Mouse (Mus musculus): ENCODE data around the gene Tsc22d2. TPM values are rescaled to one million over a fixed set of nuclear protein-coding genes. Genes with fewer than 3 reads are reported as not detected.
"Not testable (repeated sequence)": the region's sequence is repeated elsewhere in the genome, so short reads cannot be mapped to it uniquely, and the experiment has no call there.

Gene Tsc22d2
- total RNA-seq, 1 experiment from 2014 or later: 20.0 TPM

DNA sequence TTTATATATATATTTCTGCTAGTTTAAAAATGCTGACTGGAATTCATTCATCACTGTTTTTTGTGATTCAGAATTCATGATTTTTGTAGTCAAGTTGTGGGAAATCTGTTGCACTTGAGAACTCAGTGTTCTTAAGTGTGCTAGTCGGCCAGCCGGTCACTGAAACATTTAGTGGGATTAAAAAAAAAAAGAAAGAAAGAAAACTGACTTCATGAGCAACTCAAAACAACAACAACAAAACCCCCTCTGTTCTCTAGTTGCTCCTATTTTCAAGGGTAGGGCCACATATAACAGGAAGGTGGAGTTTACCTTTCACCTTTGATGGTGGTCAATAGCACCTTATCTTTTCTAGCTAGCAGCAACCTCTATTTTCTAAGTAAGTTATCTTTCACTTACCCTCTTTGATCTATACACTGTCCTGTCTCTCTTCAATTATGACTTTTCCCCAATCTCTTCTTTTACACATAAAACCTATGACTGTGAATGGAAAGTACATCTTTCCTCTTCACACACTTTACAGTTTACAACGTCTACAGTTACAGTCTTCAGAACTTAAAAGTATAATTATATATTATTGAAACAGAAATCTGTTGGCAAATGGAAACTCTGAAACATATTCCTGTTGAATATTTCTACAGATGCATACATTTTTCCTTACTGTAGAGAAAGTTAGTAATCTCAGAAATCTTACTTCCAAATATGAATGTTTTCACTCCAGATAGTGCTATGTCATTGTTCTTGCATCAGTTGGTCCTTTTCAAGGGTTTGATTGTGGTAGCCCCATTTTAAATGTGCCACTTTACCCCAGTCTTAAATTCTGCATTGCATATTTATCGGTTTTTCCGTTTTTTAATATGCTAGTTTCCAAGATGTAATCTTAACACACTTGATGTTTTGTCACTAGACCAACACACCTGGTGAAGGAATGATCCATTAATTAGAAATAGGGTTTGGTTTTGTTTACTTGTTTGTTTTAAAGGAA is 4.5 kb downstream of the Tsc22d2 start:
- ATAC-seq (replicated peaks; ENCODE audit: low read depth, poor library complexity, severe bottlenecking): no peak

DNA sequence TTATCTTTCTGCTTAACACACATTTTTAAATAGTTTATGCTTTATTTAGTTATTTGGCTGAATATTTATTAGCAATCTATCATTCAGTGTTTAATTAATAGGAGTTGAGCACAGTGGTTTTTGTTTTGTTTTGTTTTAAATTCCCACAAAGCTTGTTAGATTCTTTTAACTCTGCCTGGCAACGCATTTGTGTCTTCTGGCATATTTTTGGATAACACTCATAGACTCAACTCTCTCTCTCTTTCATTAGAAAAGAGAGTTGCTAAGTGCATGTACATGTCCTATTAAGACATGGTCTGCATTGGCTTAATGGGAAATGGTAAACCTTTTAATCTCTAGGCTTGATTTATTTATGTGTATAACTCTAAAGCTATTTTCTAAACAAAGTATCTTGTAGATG is 14.3 kb downstream of the Tsc22d2 start:
- no peak for ATAC-seq (replicated peaks; ENCODE audit: low read depth, poor library complexity, severe bottlenecking)

DNA sequence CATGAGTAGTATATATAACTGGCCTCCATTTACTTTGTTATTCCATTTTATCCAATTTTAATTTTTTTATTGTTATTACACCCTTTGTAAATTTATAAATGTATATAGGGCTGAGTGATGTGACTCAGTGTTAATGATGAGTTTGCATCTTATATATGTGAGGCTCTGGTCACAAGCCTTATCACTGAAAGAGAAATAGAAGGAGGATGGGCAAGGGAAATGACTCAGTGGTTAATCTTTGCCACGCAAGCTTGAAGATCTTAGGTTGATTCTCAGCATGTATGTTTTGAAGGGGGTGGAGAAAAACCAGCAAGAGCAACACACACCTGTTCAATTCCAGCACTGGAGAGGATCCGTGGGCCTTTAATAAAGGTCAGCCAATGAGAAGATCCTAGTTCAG is 19.9 kb downstream of the Tsc22d2 start:
- ATAC-seq (replicated peaks; ENCODE audit: low read depth, poor library complexity, severe bottlenecking): peak; percentile 29; the same call in 1 of the 2 replicates

DNA sequence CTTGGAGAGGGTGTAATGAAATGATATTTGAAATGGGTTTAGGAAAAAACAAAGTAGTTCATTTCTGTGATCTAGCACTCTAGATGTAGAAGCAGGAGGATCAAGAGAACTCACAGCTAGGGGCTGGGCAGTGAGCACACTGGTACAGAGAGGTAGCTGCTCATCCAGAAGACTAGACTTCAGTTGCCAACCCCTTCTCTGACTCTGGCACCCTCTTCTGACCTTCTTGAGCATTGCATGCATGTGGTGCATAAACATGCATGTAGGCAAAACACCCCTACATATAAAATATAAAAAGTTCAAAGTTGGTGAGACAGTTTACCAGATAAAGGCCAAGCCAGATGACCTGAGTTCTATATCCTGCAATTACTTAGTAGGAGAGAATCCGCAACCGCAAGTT is 33.7 kb downstream of the Tsc22d2 start:
- ATAC-seq (replicated peaks; ENCODE audit: low read depth, poor library complexity, severe bottlenecking): peak; percentile 79

DNA sequence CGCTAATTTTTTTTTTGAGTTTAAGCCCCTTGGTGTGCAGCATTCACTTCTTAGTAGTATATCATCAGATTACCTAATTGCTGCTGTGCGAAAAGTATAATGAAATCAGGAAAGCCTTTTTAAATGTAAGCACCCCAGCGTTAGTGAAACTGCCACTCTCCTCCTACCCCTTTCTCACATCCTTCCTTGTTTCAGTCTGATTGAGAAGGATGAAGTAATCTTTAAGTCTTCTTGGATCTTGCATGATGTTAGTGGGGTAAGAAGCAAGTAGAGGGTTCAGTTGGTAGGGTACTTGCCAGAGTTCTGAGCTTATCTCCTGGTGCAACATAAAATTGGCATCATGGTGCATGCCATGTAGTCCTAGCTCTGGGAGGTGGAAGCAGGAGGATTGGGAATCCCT is 35.0 kb downstream of the Tsc22d2 start:
- no peak for ATAC-seq (replicated peaks; ENCODE audit: low read depth, poor library complexity, severe bottlenecking)

DNA sequence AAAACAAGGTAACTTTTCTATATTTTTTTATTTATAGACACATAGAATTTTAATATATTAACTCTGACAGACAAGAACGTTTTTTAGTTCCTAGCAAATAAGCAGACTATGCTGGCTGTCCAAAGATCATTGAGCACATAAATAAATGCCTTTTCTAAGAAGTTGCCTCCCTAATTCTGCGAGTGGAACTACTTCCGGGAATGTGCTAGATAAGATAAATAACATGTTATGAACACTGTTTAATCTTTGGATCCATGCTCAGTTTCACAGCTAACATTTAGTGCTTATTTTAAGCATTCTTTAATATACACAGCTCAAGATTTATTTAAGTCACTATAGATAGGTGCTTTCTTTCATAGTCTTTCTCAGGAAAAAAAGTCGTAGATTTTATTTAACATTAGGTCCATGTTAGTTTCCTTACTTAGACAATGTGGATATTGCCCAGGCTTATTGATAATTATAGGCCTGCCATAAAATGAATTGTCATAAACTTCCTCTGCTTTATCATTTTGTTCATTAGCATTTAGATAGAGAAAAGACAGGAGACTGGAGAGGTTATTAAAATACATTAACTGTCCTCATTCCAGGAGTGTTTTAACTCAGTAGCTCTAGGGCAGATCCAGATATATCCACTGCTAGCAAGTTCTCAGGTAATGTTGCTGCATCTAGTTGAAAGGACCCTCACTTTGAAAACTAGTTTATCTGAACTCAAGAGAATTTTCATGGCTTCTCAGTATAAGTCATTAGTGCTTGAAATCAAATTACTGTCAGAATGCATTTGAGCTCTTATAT is 40.1 kb downstream of the Tsc22d2 start:
- ATAC-seq (replicated peaks; ENCODE audit: low read depth, poor library complexity, severe bottlenecking): no peak

DNA sequence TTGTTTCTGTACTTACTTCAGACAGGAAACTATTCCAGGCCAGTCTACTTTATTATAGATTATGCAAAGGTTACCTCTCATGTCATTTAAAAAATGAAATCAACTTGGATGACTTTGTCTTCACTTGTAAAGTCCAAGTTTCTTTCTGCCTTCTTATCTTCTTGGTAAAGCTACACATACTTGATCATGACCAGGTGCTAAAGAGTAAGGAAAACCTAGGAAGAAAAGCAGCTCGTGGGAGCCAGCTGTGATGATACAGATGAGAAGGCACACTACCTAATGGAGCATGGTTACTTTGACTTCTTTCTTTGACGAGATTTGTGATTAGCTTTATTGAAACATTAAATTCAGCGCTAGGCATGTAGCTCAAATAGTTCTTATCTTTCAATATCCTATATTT is 40.7 kb downstream of the Tsc22d2 start:
- ATAC-seq (replicated peaks; ENCODE audit: low read depth, poor library complexity, severe bottlenecking): no peak

DNA sequence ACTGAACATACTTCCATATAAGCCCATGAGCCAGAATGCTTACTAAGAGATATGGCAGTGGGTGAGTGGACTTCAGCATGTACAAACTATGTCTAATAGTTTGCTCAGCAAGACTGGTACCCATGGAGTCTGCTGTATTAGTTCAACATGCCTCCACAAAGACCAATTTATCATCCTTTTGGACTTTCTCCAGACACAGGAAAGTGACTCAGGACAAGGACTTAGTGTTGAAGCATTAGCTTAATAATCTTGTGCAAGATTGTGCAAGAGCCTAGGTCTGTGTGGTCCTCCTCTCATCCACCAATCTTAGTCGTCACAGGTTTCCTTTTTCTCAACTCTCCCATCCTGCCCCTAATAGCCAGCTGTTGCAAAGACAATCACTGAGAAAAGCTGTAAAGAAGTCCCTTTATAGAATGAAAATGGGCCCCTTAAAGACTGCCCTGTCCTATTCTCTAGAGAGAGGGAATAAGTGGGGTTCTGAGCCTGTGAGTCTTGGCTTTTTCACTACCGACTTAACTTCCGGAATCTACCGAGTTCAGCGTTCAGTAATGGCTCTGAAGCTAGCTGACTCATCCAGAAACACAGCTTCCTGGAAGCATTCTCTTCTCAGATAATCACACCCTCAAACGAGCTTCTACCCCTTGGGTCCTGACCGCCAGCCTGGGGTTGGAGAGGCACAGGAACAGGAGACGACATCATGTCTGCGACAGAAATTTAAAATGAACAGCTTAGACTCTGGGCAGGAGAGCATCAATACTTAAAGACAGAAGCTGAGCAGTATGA is 55.3 kb downstream of the Tsc22d2 start:
- ATAC-seq (replicated peaks; ENCODE audit: low read depth, poor library complexity, severe bottlenecking): peak; percentile 89

DNA sequence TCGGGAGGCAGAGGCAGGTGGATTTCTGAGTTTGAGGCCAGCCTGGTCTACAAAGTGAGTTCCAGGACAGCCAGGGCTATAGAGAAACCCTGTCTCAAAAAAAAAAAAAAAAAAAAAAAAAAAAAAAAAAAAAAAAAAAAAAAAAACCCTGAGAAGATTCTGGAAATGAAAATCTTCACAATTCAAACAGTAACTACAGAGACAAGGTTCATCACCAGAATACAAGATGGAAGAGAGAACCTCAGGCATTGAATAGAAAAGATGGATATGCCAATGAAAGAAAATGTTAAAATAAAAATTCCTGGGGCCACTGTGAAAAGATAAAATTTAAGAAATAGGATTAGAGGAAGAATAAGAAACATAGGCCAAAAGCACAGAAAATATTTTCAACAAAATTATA is 60.8 kb downstream of the Tsc22d2 start:
- not testable (repeated sequence) for ATAC-seq (replicated peaks; ENCODE audit: low read depth, poor library complexity, severe bottlenecking)

DNA sequence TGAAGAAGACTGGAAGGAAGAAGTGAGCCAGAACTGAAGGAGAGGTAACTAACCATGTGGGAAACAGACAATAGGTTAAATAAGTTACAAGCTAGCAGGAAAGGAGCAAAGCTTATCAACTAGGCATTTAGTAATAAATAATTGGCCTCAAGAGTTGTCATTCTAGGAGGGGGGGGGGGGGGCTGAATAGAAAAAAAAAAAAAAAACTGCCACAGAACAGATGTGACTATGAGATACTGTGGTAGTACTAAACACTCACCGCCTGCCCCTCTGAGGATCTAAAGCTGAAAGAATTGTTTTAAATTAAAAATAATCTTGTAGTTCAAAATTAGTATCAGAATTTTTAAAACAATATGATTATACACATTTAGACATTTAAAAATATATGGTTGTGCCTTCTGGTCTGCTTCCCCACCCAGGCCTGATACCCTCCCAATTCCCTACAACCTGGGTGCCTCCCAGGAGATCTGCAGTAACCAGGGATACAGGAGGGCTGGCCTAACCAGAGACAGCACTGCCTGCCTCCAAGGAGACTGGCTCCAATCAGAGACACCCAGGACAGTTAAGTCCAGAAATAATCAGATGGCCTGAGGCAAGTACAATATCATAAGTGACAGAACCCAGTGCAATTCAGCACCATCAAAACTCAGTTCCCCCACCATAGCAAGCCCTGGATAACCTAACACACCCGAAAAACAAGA is 64.4 kb downstream of the Tsc22d2 start:
- ATAC-seq (replicated peaks; ENCODE audit: low read depth, poor library complexity, severe bottlenecking): no peak

DNA sequence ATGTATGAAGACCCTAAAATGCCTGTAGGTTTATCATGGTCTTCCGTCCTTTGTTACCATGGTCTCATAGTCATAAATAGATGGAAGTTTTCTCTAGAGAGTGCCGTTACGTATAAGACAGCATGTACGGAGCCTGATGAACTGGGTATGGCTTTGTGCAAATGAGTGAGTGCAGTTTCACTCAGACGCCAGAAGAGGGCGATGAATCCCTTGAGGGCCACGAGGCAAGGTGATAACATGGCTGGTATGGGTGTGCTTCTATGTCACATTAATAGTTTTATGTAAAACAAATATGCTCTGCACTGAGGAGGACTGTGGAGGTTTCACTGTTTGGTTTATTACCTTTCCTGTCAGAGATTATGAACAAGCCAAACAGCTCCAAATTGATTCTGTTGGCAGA is 71.4 kb downstream of the Tsc22d2 start:
- ATAC-seq (replicated peaks; ENCODE audit: low read depth, poor library complexity, severe bottlenecking): 0 out of 2 replicates have a peak, but pooled peaks have one; percentile 62

DNA sequence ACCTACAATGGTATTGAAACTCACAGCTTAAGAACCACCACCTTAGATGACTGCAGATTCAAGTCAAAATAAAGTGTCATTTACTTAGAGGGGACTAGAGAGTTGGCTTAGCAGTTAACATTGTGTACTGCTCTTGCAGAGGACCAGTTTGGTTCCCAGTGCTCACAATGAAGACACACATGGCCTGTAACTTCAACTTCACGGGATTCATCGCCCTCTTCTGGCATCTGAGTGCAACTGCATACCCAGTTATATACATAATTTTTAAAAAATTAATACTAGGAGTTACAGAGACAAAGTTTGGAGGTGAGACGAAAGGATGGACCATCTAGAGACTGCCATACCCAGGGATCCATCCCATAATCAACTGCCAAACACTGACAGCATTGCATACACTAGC is 72.6 kb downstream of the Tsc22d2 start:
- ATAC-seq (replicated peaks; ENCODE audit: low read depth, poor library complexity, severe bottlenecking): no peak

DNA sequence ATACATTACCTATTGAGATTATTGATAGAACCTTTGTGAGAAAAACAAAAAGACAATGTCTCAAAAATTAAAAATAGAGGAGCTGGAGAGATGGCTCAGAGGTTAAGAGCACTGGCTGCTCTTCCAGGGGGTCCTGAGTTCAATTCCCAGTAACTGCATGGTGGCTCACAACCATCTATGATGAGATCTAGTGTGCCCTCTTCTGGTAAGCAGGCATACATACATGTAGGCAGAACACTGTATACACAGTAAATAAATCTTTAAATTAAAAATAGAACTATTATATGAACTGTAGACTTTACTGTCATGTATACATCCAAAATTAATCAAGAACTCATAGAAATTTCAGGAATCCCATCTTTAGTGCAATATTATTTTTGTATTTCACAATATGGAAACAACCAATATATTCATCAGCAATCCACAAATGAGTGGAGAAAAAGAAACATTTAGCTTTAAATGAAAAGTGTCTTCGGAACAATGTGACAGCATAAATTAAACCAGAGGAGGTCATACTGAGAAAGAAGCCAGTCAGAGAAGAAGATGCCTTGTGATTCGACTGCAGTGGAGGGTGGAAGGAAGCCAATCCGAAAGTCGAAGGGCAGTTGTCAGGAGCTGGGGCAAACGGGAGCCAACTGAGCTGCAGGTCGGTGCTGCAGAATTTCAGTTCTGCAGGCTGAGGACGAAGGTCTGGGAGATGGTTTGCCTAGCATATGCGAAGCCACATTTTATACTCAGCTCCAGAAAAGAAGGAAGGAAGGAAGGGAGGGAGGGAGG is 73.7 kb downstream of the Tsc22d2 start:
- ATAC-seq (replicated peaks; ENCODE audit: low read depth, poor library complexity, severe bottlenecking): 0 out of 2 replicates have a peak, but pooled peaks have one; percentile 50

DNA sequence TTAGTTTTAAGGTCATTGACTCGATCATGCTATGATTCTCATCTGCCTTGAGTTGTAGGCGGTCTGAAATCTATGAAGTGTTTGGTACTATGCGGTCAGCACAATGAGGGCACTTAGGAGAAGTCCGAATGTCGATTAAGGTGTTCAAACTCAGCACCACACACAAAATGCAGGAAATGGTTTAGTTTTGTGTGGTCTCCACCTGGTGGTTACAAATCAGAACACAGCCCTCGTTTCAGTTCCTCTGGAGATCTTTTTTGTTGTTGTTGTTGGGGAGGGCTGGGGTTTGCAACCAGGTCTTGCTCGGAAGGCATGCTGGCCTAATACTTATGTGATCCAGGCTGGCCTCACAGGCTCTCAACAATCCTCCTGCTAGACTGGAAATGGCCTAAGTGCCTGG is 76.3 kb downstream of the Tsc22d2 start:
- peak; percentile 78 for ATAC-seq (replicated peaks; ENCODE audit: low read depth, poor library complexity, severe bottlenecking)

DNA sequence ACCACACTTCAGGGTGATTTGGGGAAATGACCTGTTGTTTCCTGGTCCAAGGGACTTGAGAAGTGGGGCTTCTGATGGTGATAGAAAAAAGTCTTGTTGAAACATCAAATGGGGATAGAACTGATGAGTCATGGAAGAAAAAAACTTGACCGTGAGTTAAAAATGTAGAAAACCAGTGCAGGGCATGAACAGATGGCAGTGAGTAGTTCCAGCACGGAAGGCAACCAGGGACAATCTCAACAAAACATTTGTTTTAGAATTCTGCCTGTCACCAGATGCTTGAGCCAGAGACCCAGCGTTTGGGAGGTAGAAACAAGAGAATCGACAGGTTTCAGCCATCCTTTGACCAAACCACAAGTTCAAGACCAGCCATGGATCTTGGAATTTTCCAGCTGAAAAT is 79.1 kb downstream of the Tsc22d2 start:
- no peak for ATAC-seq (replicated peaks; ENCODE audit: low read depth, poor library complexity, severe bottlenecking)

DNA sequence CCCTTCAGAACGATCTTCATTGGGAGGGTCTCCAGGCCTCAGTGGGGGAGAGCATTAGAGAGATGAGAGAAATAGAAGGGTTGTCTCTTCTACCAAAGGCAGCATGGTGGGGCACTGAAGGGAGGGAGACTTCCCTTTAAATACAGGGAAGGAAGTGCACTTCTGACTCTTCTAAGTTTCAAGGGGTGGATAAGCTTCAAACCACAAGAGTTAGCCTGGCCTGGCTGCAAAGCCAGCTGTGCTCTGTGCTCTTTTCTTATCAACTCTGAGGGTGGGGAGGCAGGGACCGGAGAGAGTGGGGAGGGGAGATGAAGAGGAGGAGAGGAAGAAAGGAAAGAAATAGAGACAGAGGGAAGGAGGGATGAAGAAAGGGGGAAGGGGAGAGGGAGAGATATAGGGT is 87.4 kb downstream of the Tsc22d2 start:
- ATAC-seq (replicated peaks; ENCODE audit: low read depth, poor library complexity, severe bottlenecking): peak; percentile 98

DNA sequence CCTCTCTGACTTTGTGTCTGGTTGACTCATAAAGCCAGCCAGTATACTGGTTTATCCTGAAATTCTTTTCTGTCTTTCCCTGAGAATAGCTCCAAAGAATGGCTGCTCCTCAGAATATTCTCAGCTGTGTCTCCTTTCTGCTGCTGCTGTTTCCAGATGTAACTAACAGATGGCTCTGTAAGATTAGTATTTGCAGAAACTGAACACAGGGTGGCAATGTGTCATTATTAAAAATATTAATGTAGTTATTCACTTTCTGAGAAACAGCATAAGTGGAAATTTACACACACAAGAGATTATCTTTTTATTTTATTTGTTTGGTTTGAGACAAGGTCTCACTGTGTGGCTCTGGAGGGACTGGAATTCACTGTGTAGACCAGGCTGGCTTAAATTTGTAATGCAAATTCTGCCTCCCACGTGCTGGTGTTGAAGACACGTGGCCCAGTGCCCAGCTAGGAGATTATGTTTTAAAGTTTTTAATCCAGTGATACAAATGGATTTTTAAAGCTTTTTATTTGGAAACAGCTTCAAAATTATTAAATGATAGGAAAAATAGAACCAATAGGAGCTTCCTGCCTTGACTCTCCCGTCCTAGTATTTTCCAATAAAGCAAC is 89.3 kb downstream of the Tsc22d2 start:
- no peak for ATAC-seq (replicated peaks; ENCODE audit: low read depth, poor library complexity, severe bottlenecking)

DNA sequence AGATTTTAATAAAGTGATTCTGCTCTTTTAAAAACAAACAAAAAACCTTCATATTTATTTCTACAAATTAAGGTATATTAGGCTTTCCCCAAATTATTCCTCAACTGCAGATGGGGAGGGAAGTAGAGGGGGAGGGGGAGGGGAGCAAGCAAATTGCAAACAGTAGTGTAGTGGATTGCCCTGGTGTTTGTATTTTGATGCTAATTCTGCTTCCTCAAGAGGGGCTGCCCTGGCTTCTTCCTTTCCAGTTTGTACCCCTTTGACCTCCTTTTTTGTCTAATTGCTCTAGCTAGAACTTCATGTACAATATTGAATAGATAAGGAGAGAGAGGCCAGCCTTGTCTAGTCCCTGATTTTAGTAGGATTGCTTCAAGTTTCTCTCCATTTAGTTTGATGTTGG is 90.2 kb downstream of the Tsc22d2 start:
- no peak for ATAC-seq (replicated peaks; ENCODE audit: low read depth, poor library complexity, severe bottlenecking)

All from common myeloid progenitor, adult 5-6 weeks (primary cell).